Mouse (Mus musculus): ENCODE measurements around the gene Stmn1. TPM values are rescaled to one million over a fixed set of nuclear protein-coding genes. Genes with fewer than 3 reads are reported as not detected.
"Not testable (repeated sequence)": the region's sequence is repeated elsewhere in the genome, so short reads cannot be mapped to it uniquely, and the experiment has no call there.

Gene Stmn1
- polyA plus RNA-seq, 1 experiment from 2014 or later, result 5,278 TPM

GRCm38 (mm10) chr4:134489986-134490665 lies 22.0 kb downstream of the Stmn1 start:
- H3K9ac ChIP-seq, result no peak overlapping the region
- no peaks in the 10 kb centered on the region for H3K27me3 ChIP-seq (ENCODE audit: control insufficient read depth, insufficient read depth, low read length)
- no peak overlapping the region for H3K4me2 ChIP-seq (replicated peaks)
- H3K4me1 ChIP-seq (replicated peaks; ENCODE audit: control insufficient read depth, insufficient read depth, low read length), result peaks cover 5% of the 10 kb centered on the region; the same call in 1 of the 2 replicates
- H3K4me3 ChIP-seq (replicated peaks; ENCODE audit: low read length), result no peak overlapping the region
- H3K27ac ChIP-seq, result no peak overlapping the region
- no peaks in the 10 kb centered on the region for H3K9me3 ChIP-seq (ENCODE audit: control insufficient read depth, low read length)
- H3K36me3 ChIP-seq (replicated peaks; ENCODE audit: control insufficient read depth, insufficient read depth), result no peaks in the 10 kb centered on the region
- 90% methylated on average over 11 of the region's 11 CpGs for WGBS
- ATAC-seq (ENCODE audit: low FRiP score), result no peak
- no peak for DNase-seq (ENCODE audit: low spot score)

- Histone ChIP-seq H3K9me3 (ENCODE audit: control insufficient read depth, low read length) (no peaks in the 10 kb centered on the region), H3K4me1 (replicated peaks; ENCODE audit: control insufficient read depth, insufficient read depth, low read length) (peaks cover 13% of the 10 kb centered on the region), H3K27ac (no peak overlapping the region), H3K36me3 (replicated peaks; ENCODE audit: control insufficient read depth, insufficient read depth) (no peaks in the 10 kb centered on the region), H3K27me3 (ENCODE audit: control insufficient read depth, insufficient read depth, low read length) (no peaks in the 10 kb centered on the region), H3K9ac (no peak overlapping the region), H3K4me3 (replicated peaks; ENCODE audit: low read length) (no peak overlapping the region), H3K4me2 (replicated peaks) (no peak overlapping the region)
- 69% methylated on average over 6 of the region's 6 CpGs for WGBS
- DNase-seq (ENCODE audit: low spot score) (no peak), ATAC-seq (ENCODE audit: low FRiP score) (no peak)
Observed at GRCm38 (mm10) chr4:134491716-134492115, 23.6 kb downstream of the Stmn1 start.

- H3K9me3 ChIP-seq (ENCODE audit: control insufficient read depth, low read length); DNase-seq (ENCODE audit: low spot score); H3K4me3 ChIP-seq (replicated peaks; ENCODE audit: low read length); H3K27me3 ChIP-seq (ENCODE audit: control insufficient read depth, insufficient read depth, low read length); ATAC-seq (ENCODE audit: low FRiP score); H3K36me3 ChIP-seq (replicated peaks; ENCODE audit: control insufficient read depth, insufficient read depth); H3K27ac ChIP-seq; H3K9ac ChIP-seq; H3K4me2 ChIP-seq (replicated peaks): not testable (repeated sequence)
- 91% methylated on average over 6 of the region's 6 CpGs for WGBS
- peaks cover 28% of the 10 kb centered on the region for H3K4me1 ChIP-seq (replicated peaks; ENCODE audit: control insufficient read depth, insufficient read depth, low read length)
Observed at GRCm38 (mm10) chr4:134494161-134494560, 26.0 kb downstream of the Stmn1 start.

GRCm38 (mm10) chr4:134494780-134495545 lies 26.8 kb downstream of the Stmn1 start:
- WGBS, result 66% methylated on average over 16 of the region's 16 CpGs
- H3K27ac ChIP-seq, result no peak overlapping the region
- ATAC-seq (ENCODE audit: low FRiP score) (no peak), DNase-seq (ENCODE audit: low spot score) (no peak)
- H3K4me3 ChIP-seq (replicated peaks; ENCODE audit: low read length), result no peak overlapping the region
- H3K27me3 ChIP-seq (ENCODE audit: control insufficient read depth, insufficient read depth, low read length), result no peaks in the 10 kb centered on the region
- H3K36me3 ChIP-seq (replicated peaks; ENCODE audit: control insufficient read depth, insufficient read depth), result no peaks in the 10 kb centered on the region
- no peak overlapping the region for H3K9ac ChIP-seq
- H3K4me2 ChIP-seq (replicated peaks), result no peak overlapping the region
- no peaks in the 10 kb centered on the region for H3K9me3 ChIP-seq (ENCODE audit: control insufficient read depth, low read length)
- H3K4me1 ChIP-seq (replicated peaks; ENCODE audit: control insufficient read depth, insufficient read depth, low read length), result peaks cover 28% of the 10 kb centered on the region

- Histone ChIP-seq H3K9me3 (ENCODE audit: control insufficient read depth, low read length) (no peaks in the 10 kb centered on the region), H3K27ac (no peak overlapping the region), H3K36me3 (replicated peaks; ENCODE audit: control insufficient read depth, insufficient read depth) (no peaks in the 10 kb centered on the region; the same call in 1 of the 2 replicates), H3K27me3 (ENCODE audit: control insufficient read depth, insufficient read depth, low read length) (no peaks in the 10 kb centered on the region), H3K4me1 (replicated peaks; ENCODE audit: control insufficient read depth, insufficient read depth, low read length) (peaks cover 28% of the 10 kb centered on the region), H3K4me3 (replicated peaks; ENCODE audit: low read length) (no peak overlapping the region), H3K4me2 (replicated peaks) (no peak overlapping the region), H3K9ac (no peak overlapping the region)
- no peak for ATAC-seq (ENCODE audit: low FRiP score)
- WGBS, result 66% methylated on average over 5 of the region's 5 CpGs
- no peak for DNase-seq (ENCODE audit: low spot score)
Observed at GRCm38 (mm10) chr4:134495546-134495923, 27.4 kb downstream of the Stmn1 start.

- WGBS, result 3% methylated on average over 35 of the region's 35 CpGs
Observed at GRCm38 (mm10) chr4:134496595-134497210, 28.6 kb downstream of the Stmn1 start, which contains the start of gene Paqr7. Gene Paqr7, plus strand, starts transcription at chr4:134496697.

GRCm38 (mm10) chr4:134497223-134497622 lies 29.1 kb downstream of the Stmn1 start:
- 14% methylated on average over 6 of the region's 6 CpGs for WGBS
- ATAC-seq (ENCODE audit: low FRiP score), result peak; percentile 29
- no peaks in the 10 kb centered on the region; the same call in 1 of the 2 replicates for H3K36me3 ChIP-seq (replicated peaks; ENCODE audit: control insufficient read depth, insufficient read depth)
- peak overlapping the region; percentile 73 for H3K27ac ChIP-seq
- no peaks in the 10 kb centered on the region for H3K9me3 ChIP-seq (ENCODE audit: control insufficient read depth, low read length)
- H3K4me3 ChIP-seq (replicated peaks; ENCODE audit: low read length), result peak overlapping the region; percentile 47
- H3K4me1 ChIP-seq (replicated peaks; ENCODE audit: control insufficient read depth, insufficient read depth, low read length), result peaks cover 28% of the 10 kb centered on the region
- peak overlapping the region; percentile 76 for H3K9ac ChIP-seq
- no peak for DNase-seq (ENCODE audit: low spot score)
- H3K27me3 ChIP-seq (ENCODE audit: control insufficient read depth, insufficient read depth, low read length), result no peaks in the 10 kb centered on the region
- peak overlapping the region; percentile 96 for H3K4me2 ChIP-seq (replicated peaks)

More at GRCm38 (mm10) chr4:134496595-134497210, 28.6 kb downstream of the Stmn1 start, which contains the start of gene Paqr7:
- Histone ChIP-seq H3K27me3 (ENCODE audit: control insufficient read depth, insufficient read depth, low read length) (no peaks in the 10 kb centered on the region), H3K4me1 (replicated peaks; ENCODE audit: control insufficient read depth, insufficient read depth, low read length) (peaks cover 28% of the 10 kb centered on the region), H3K9me3 (ENCODE audit: control insufficient read depth, low read length) (no peaks in the 10 kb centered on the region), H3K27ac (peak within 1 kb of the TSS; percentile 73), H3K9ac (peak within 1 kb of the TSS; percentile 76), H3K4me2 (replicated peaks) (peak within 1 kb of the TSS; percentile 96), H3K36me3 (replicated peaks; ENCODE audit: control insufficient read depth, insufficient read depth) (no peaks in the 10 kb centered on the region; the same call in 1 of the 2 replicates), H3K4me3 (replicated peaks; ENCODE audit: low read length) (peak within 1 kb of the TSS; percentile 47)
- DNase-seq (ENCODE audit: low spot score), result no peak
- ATAC-seq (ENCODE audit: low FRiP score), result peak; percentile 66

- Histone ChIP-seq H3K27me3 (ENCODE audit: control insufficient read depth, insufficient read depth, low read length) (no peaks in the 10 kb centered on the region), H3K27ac (peak overlapping the region; percentile 73), H3K4me3 (replicated peaks; ENCODE audit: low read length) (peak overlapping the region; percentile 47; the same call in 1 of the 2 replicates), H3K4me2 (replicated peaks) (peak overlapping the region; percentile 96), H3K9ac (peak overlapping the region; percentile 76), H3K4me1 (replicated peaks; ENCODE audit: control insufficient read depth, insufficient read depth, low read length) (peaks cover 28% of the 10 kb centered on the region), H3K9me3 (ENCODE audit: control insufficient read depth, low read length) (no peaks in the 10 kb centered on the region), H3K36me3 (replicated peaks; ENCODE audit: control insufficient read depth, insufficient read depth) (no peaks in the 10 kb centered on the region; the same call in 1 of the 2 replicates)
- ATAC-seq (ENCODE audit: low FRiP score), result peak; percentile 34; the same call in 1 of the 2 replicates
- 64% methylated on average over 12 of the region's 12 CpGs for WGBS
- no peak for DNase-seq (ENCODE audit: low spot score)
Observed at GRCm38 (mm10) chr4:134497986-134498731, 30.0 kb downstream of the Stmn1 start.
